Mouse (Mus musculus): ENCODE results near the gene Anapc5.

Anapc5 gene

GRCm38 (mm10) chr5:122769101-122769568, 52.0 kb downstream of the Anapc5 start:
- no peak for DNase-seq (ENCODE audit: low read depth, low spot score)

- no peak for DNase-seq (ENCODE audit: low read depth, low spot score)
These were observed 53.9 kb downstream of the Anapc5 start for GRCm38 (mm10) chr5:122767283-122767682.

GRCm38 (mm10) chr5:122764032-122764464, 57.1 kb downstream of the Anapc5 start:
- no peak for DNase-seq (ENCODE audit: low read depth, low spot score)

GRCm38 (mm10) chr5:122763271-122764031, 57.7 kb downstream of the Anapc5 start:
- no peak for DNase-seq (ENCODE audit: low read depth, low spot score)

- no peak for DNase-seq (ENCODE audit: low read depth, low spot score)
These were observed 64.5 kb downstream of the Anapc5 start for GRCm38 (mm10) chr5:122756680-122757079.

GRCm38 (mm10) chr5:122756144-122756543, 65.0 kb downstream of the Anapc5 start:
- DNase-seq (ENCODE audit: low read depth, low spot score) = no peak

- no peak for DNase-seq (ENCODE audit: low read depth, low spot score)
These were observed 65.5 kb downstream of the Anapc5 start for GRCm38 (mm10) chr5:122755620-122756019.

- DNase-seq (ENCODE audit: low read depth, low spot score) = no peak
These were observed 66.7 kb downstream of the Anapc5 start for GRCm38 (mm10) chr5:122754477-122754876.

- no peak for DNase-seq (ENCODE audit: low read depth, low spot score)
These were observed 73.2 kb downstream of the Anapc5 start for GRCm38 (mm10) chr5:122747950-122748349.

- no peak for DNase-seq (ENCODE audit: low read depth, low spot score)
These were observed 77.2 kb downstream of the Anapc5 start for GRCm38 (mm10) chr5:122743880-122744422.

Measured in embryo, embryonic 11.5 days (tissue).